Mouse (Mus musculus) spleen, postnatal 4 days (tissue): ENCODE measurements around the gene Fut8.

ENCODE experiments used
- DNase-seq, 2 experiments: peaks; one replicate each; pipeline ENCODE4 v3.0.0; 2022; ENCODE audit warnings: low spot score in 2 of 2

Gene Fut8

GRCm38 (mm10) chr12:77305502-77305901 lies 67.6 kb downstream of the Fut8 start:
- DNase-seq, result no peak

GRCm38 (mm10) chr12:77306759-77307314 lies 68.9 kb downstream of the Fut8 start:
- DNase-seq, result no peak

GRCm38 (mm10) chr12:77309507-77309906 lies 71.6 kb downstream of the Fut8 start:
- no peak for DNase-seq

- DNase-seq, result no peak
Measured at GRCm38 (mm10) chr12:77313502-77313901, 75.6 kb downstream of the Fut8 start.

GRCm38 (mm10) chr12:77324142-77324541 lies 86.2 kb downstream of the Fut8 start:
- no peak for DNase-seq

GRCm38 (mm10) chr12:77346521-77346920 lies 108.6 kb downstream of the Fut8 start:
- DNase-seq, result no peak

GRCm38 (mm10) chr12:77349543-77349942 lies 111.6 kb downstream of the Fut8 start:
- no peak for DNase-seq

- DNase-seq, result no peak
Measured at GRCm38 (mm10) chr12:77415720-77416119, 177.8 kb downstream of the Fut8 start.

GRCm38 (mm10) chr12:77421667-77422393 lies 183.9 kb downstream of the Fut8 start:
- DNase-seq, result no peak

GRCm38 (mm10) chr12:77426093-77426492 lies 188.2 kb downstream of the Fut8 start:
- DNase-seq, result no peak

- no peak for DNase-seq
Measured at GRCm38 (mm10) chr12:77428165-77428564, 190.2 kb downstream of the Fut8 start.

GRCm38 (mm10) chr12:77429381-77429780 lies 191.5 kb downstream of the Fut8 start:
- DNase-seq, result no peak

- no peak for DNase-seq
Measured at GRCm38 (mm10) chr12:77436733-77437132, 198.8 kb downstream of the Fut8 start.

- no peak for DNase-seq
Measured at GRCm38 (mm10) chr12:77450816-77451215, 212.9 kb downstream of the Fut8 start.

- DNase-seq, result no peak
Measured at GRCm38 (mm10) chr12:77466178-77466577, 228.3 kb downstream of the Fut8 start.

- DNase-seq, result no peak
Measured at GRCm38 (mm10) chr12:77479931-77480330, 242.0 kb downstream of the Fut8 start.

- DNase-seq, result no peak
Measured at GRCm38 (mm10) chr12:77481153-77481552, 243.2 kb downstream of the Fut8 start.

- no peak for DNase-seq
Measured at GRCm38 (mm10) chr12:77481799-77482198, 243.9 kb downstream of the Fut8 start.

GRCm38 (mm10) chr12:77483180-77483855 lies 245.4 kb downstream of the Fut8 start:
- no peak for DNase-seq

GRCm38 (mm10) chr12:77484761-77485160 lies 246.8 kb downstream of the Fut8 start:
- DNase-seq, result no peak

GRCm38 (mm10) chr12:77491478-77491877 lies 253.6 kb downstream of the Fut8 start:
- no peak for DNase-seq

- DNase-seq, result no peak
Measured at GRCm38 (mm10) chr12:77495781-77496180, 257.9 kb downstream of the Fut8 start.

GRCm38 (mm10) chr12:77498153-77498552 lies 260.2 kb downstream of the Fut8 start:
- DNase-seq, result no peak
